Mouse (Mus musculus) stomach, embryonic 14.5 days (tissue): ENCODE measurements around the gene Cfap58. TPM values are rescaled to one million over a fixed set of nuclear protein-coding genes. Genes with fewer than 3 reads are reported as not detected.

Experiments used
- ATAC-seq: fragments of 200-750 bp; cut with Nextera tagmentation; 2 replicates; pipeline ENCODE4 v1.8.0; 2017; ENCODE audit warnings: low read depth, moderate TSS enrichment; ENCODE audit not compliant: insufficient number of reproducible peaks, insufficient read depth, low FRiP score
- H3K27ac ChIP-seq: fragments of 300-500 bp; sonication (generic); 2 replicates; pipeline ENCODE4 v1.5.1; 2014; ENCODE audit warnings: mild to moderate bottlenecking, low read length, moderate library complexity, mixed read lengths
- H3K27me3 ChIP-seq: fragments of 300-500 bp; sonication (generic); 2 replicates; pipeline ENCODE4 v1.6.1; 2014; ENCODE audit warnings: low read length, control low read depth, mixed read lengths; ENCODE audit not compliant: control insufficient read depth, insufficient read depth
- H3K36me3 ChIP-seq: fragments of 300-500 bp; sonication (generic); 2 replicates; pipeline ENCODE4 v1.6.1; 2014; ENCODE audit warnings: mild to moderate bottlenecking, control low read depth, low read length, moderate library complexity, mixed read lengths; ENCODE audit not compliant: control insufficient read depth, insufficient read depth
- H3K4me1 ChIP-seq: fragments of 300-500 bp; sonication (generic); 2 replicates; pipeline ENCODE4 v1.6.1; 2014; ENCODE audit warnings: low read length, control low read depth, mixed read lengths; ENCODE audit not compliant: control insufficient read depth, insufficient read depth
- H3K4me2 ChIP-seq: fragments of 300-500 bp; sonication (generic); replicated peaks from 2 replicates; pipeline ENCODE4 v1.6.1; 2014; ENCODE audit warnings: low read depth, low read length, control low read depth
- H3K4me3 ChIP-seq: fragments of 300-500 bp; sonication (generic); 2 replicates; pipeline ENCODE4 v1.5.1; 2014; ENCODE audit warnings: low read depth, low read length, control low read depth
- H3K9ac ChIP-seq: fragments of 300-500 bp; sonication (generic); replicated peaks from 2 replicates; pipeline ENCODE4 v1.6.1; 2014; ENCODE audit warnings: low read depth, mild to moderate bottlenecking, control low read depth, low read length, moderate library complexity, mixed read lengths
- H3K9me3 ChIP-seq: fragments of 300-500 bp; sonication (generic); 2 replicates; pipeline ENCODE4 v1.6.1; 2016; ENCODE audit warnings: low read depth, low read length, control low read depth; ENCODE audit not compliant: control insufficient read depth
- WGBS: fragments of 180-500 bp; shearing (Covaris S2); extraction: QIAGEN DNeasy Blood & Tissue Kit; methylation state at CpG from one replicate; pipeline ENCODE4 v1.1.7; 2014; 5-methylcytosine and 5-hydroxymethylcytosine counted together
- polyA plus RNA-seq: library from polyadenylated mRNA; unstranded; fragments of >200 nt; fragmentation: Nextera tagmentation; extraction: Ambion mirVana; gene quantifications from 2 replicates; pipeline ENCODE4 v1.2.1, GENCODE M21; 2014

The Cfap58 gene
- polyA plus RNA-seq, 1 experiment from 2014 or later, result not detected

DNA sequence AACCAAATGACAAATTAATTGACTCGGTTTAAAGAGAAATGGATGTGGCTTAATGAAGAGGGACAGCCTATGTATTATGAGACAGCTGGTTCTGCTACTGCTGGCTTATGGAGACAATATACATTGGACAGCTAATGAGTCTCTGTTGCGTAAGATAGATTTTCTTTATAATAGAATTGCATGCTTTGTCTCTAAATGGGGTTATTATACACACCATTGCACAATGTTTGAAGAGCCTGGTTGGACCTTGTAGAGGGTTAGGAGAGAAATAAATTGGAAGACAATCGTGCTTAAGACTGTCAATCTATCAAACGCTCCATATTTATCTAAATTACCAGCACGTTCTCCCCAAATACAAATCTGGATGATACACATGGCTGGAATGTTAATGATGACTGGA lies 85.3 kb downstream of the Cfap58 start:
- Histone ChIP-seq H3K27ac (no peak overlapping the region), H3K36me3 (no peaks in the 10 kb centered on the region), H3K4me1 (no peaks in the 10 kb centered on the region), H3K9me3 (no peaks in the 10 kb centered on the region), H3K4me2 (no peak overlapping the region), H3K27me3 (no peaks in the 10 kb centered on the region), H3K4me3 (no peak overlapping the region), H3K9ac (no peak overlapping the region)
- no peak for ATAC-seq
- WGBS, result 69% methylated on average over 5 of the region's 5 CpGs

DNA sequence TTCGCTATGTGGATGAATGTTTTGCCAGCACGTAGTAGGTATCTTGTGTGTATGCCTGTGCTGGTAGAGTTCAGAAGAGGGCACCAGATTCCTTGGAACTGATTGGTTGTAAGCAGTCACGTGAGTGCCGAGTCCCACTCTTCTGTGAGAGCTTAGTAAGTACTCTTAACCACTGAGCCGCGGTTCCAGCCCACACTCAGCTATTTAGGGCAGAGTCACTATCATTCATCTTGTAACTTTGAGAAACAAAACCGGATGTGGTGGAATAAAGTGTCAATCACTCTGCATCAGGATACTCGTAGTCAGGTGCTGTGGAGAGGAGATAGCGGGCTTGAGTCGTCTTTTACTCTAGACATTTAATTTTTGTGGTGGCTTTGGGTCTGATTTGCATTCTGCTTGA lies 86.3 kb downstream of the Cfap58 start:
- Histone ChIP-seq H3K9me3 (no peaks in the 10 kb centered on the region), H3K4me2 (no peak overlapping the region), H3K4me1 (no peaks in the 10 kb centered on the region), H3K4me3 (no peak overlapping the region), H3K27me3 (no peaks in the 10 kb centered on the region), H3K36me3 (no peaks in the 10 kb centered on the region), H3K9ac (no peak overlapping the region), H3K27ac (no peak overlapping the region)
- no peak for ATAC-seq
- WGBS, result 86% methylated on average over 10 of the region's 10 CpGs

GRCm38 (mm10) chr19:48025366-48025765 lies 87.9 kb downstream of the Cfap58 start:
- Histone ChIP-seq H3K27me3 (no peaks in the 10 kb centered on the region), H3K9me3 (no peaks in the 10 kb centered on the region), H3K4me1 (no peaks in the 10 kb centered on the region), H3K27ac (no peak overlapping the region), H3K36me3 (no peaks in the 10 kb centered on the region), H3K4me2 (no peak overlapping the region), H3K4me3 (no peak overlapping the region), H3K9ac (no peak overlapping the region)
- no peak for ATAC-seq
- WGBS, result 73% methylated on average over 8 of the region's 8 CpGs

DNA sequence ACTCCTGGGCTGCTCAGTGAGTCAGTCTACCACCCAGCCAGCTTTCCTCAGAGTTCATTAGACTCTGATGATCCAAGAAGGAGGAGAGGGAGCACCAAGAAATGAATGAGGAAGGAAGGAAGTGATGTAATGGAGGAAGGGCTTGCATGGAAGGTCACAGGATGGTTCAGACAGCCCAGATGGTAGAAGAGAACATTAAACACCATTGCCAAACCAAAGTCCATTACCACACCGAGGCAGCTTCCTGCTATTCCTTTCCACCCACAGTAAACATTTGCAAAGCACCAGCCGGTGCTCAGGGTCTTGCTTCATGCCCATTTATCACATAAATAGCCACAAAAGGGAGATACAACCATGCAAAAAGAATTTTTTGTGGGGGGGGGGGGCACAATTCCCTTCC lies 89.4 kb downstream of the Cfap58 start:
- Histone ChIP-seq H3K4me2 (no peak overlapping the region), H3K36me3 (no peaks in the 10 kb centered on the region), H3K27ac (no peak overlapping the region), H3K4me3 (no peak overlapping the region), H3K9me3 (no peaks in the 10 kb centered on the region), H3K27me3 (no peaks in the 10 kb centered on the region), H3K9ac (no peak overlapping the region), H3K4me1 (no peaks in the 10 kb centered on the region)
- WGBS, result 22% methylated on average over 2 of the region's 2 CpGs
- ATAC-seq, result no peak

DNA sequence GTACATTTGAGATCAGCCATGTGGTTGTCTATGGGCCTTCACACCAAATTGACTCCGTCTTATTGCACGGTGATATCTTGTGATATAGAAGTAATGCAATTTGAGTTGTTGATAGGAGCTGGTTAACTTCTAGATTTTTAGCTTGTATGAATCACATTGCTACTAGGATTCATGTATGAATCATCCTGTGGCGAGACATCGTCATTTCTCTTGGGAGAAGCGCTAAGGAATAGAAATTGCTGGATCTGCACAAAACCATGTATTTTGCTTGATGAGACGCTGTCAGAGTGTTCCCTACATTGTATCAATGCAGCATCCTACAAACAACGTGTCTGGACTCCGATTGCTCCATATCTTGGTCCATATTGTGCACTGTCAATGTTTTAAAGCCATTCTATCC lies 102.1 kb downstream of the Cfap58 start:
- H3K9me3 ChIP-seq, result no peaks in the 10 kb centered on the region
- H3K27me3 ChIP-seq, result no peaks in the 10 kb centered on the region
- WGBS, result 90% methylated on average over 8 of the region's 8 CpGs
- ATAC-seq, result no peak
- no peak overlapping the region for H3K4me2 ChIP-seq
- H3K4me1 ChIP-seq, result no peaks in the 10 kb centered on the region
- no peak overlapping the region for H3K4me3 ChIP-seq
- H3K36me3 ChIP-seq, result no peaks in the 10 kb centered on the region
- H3K9ac ChIP-seq, result no peak overlapping the region
- no peak overlapping the region for H3K27ac ChIP-seq

DNA sequence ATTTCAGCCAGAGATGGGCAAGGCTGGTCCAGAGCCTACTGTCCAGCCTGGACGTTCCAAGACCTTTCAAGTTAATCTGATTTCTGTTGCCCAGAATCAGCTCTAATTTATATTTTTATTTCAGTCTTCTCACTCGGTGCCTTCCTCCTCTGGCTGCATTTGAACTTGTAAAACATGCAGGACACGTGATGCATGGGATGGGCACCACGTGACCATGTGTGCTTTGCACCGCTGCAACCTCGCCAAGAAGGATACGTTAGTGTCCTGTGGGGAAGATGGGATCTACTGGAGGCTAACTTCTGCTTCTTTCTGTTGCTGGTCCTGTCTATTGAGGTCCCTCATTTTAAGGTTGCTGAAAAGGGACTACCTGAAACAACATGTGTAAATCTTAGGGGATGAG lies 109.8 kb downstream of the Cfap58 start:
- Histone ChIP-seq H3K9ac (no peak overlapping the region), H3K27me3 (no peaks in the 10 kb centered on the region), H3K36me3 (no peaks in the 10 kb centered on the region), H3K27ac (no peak overlapping the region), H3K9me3 (no peaks in the 10 kb centered on the region), H3K4me2 (no peak overlapping the region), H3K4me1 (no peaks in the 10 kb centered on the region), H3K4me3 (no peak overlapping the region)
- no peak for ATAC-seq
- WGBS, result 84% methylated on average over 7 of the region's 7 CpGs

DNA sequence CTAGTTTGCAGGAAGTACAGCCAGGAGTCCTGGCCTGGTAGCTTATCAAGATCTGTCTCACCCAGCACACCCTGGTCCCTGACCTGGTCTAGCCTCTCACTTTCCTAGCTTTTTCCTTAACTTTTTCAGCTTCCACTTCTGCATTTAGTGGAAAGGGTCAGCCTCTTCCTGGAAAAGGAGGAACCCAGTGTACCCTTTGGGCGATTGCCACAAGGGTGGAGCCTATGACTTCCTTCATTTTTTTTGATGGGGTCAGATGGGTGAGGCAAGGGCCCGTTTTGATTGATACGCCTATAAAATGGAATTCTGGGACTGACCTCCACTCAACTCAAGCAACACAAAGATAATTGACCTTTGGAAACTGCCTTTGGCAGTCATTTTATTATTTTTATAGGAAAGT lies 111.9 kb downstream of the Cfap58 start:
- 74% methylated on average over 3 of the region's 3 CpGs for WGBS
- Histone ChIP-seq H3K27ac (no peak overlapping the region), H3K4me1 (no peaks in the 10 kb centered on the region), H3K9me3 (no peaks in the 10 kb centered on the region), H3K4me3 (no peak overlapping the region), H3K27me3 (no peaks in the 10 kb centered on the region), H3K9ac (no peak overlapping the region), H3K36me3 (no peaks in the 10 kb centered on the region), H3K4me2 (no peak overlapping the region)
- no peak for ATAC-seq

GRCm38 (mm10) chr19:48063289-48063688 lies 125.8 kb downstream of the Cfap58 start:
- Histone ChIP-seq H3K27me3 (no peaks in the 10 kb centered on the region), H3K9ac (no peak overlapping the region), H3K4me3 (no peak overlapping the region), H3K27ac (no peak overlapping the region), H3K4me1 (no peaks in the 10 kb centered on the region), H3K4me2 (no peak overlapping the region), H3K36me3 (no peaks in the 10 kb centered on the region), H3K9me3 (no peaks in the 10 kb centered on the region)
- no peak for ATAC-seq
- 10% methylated on average over 2 of the region's 2 CpGs for WGBS

GRCm38 (mm10) chr19:48079718-48080117 lies 142.2 kb downstream of the Cfap58 start:
- H3K27me3 ChIP-seq, result no peaks in the 10 kb centered on the region
- no peak overlapping the region for H3K9ac ChIP-seq
- 65% methylated on average over 3 of the region's 3 CpGs for WGBS
- ATAC-seq, result no peak
- no peak overlapping the region for H3K27ac ChIP-seq
- H3K4me1 ChIP-seq, result no peaks in the 10 kb centered on the region
- H3K36me3 ChIP-seq, result no peaks in the 10 kb centered on the region
- no peak overlapping the region for H3K4me2 ChIP-seq
- no peak overlapping the region for H3K4me3 ChIP-seq
- no peaks in the 10 kb centered on the region for H3K9me3 ChIP-seq
